Mouse (Mus musculus) lung, embryonic 14.5 days (tissue): ENCODE data around the gene Prkcb. TPM values are rescaled to one million over a fixed set of nuclear protein-coding genes. Genes with fewer than 3 reads are reported as not detected.

Experiments used
- ATAC-seq: fragments of 200-750 bp; cut with Nextera tagmentation; 2 replicates; pipeline ENCODE4 v1.8.0; 2017; ENCODE audit warnings: mild to moderate bottlenecking, moderate TSS enrichment, moderate library complexity; ENCODE audit not compliant: insufficient read depth
- DNase-seq: peaks from one replicate; pipeline ENCODE4 v3.0.0-alpha.2; 2015
- H3K27ac ChIP-seq: fragments of 300-500 bp; sonication (generic); 2 replicates; pipeline ENCODE4 v1.5.1; 2014; ENCODE audit warnings: low read depth, mild to moderate bottlenecking, moderate library complexity
- H3K27me3 ChIP-seq: fragments of 300-500 bp; sonication (generic); 2 replicates; pipeline ENCODE4 v1.6.1; 2014; ENCODE audit warnings: low read length, control low read depth; ENCODE audit not compliant: insufficient read depth
- H3K36me3 ChIP-seq: fragments of 300-500 bp; sonication (generic); 2 replicates; pipeline ENCODE4 v1.6.1; 2014; ENCODE audit warnings: control low read depth; ENCODE audit not compliant: insufficient read depth
- H3K4me1 ChIP-seq: fragments of 300-500 bp; sonication (generic); 2 replicates; pipeline ENCODE4 v1.6.1; 2014; ENCODE audit warnings: antibody characterized with exemption, control low read depth; ENCODE audit not compliant: insufficient read depth
- H3K4me2 ChIP-seq: fragments of 300-500 bp; sonication (generic); 2 replicates; pipeline ENCODE4 v1.6.1; 2014; ENCODE audit warnings: mild to moderate bottlenecking
- H3K4me3 ChIP-seq: fragments of 300-500 bp; sonication (generic); 2 replicates; pipeline ENCODE4 v1.5.1; 2014; ENCODE audit warnings: low read depth, low read length
- H3K9ac ChIP-seq: fragments of 300-500 bp; sonication (generic); 2 replicates; pipeline ENCODE4 v1.6.1; 2014
- H3K9me3 ChIP-seq: fragments of 300-500 bp; sonication (generic); 2 replicates; pipeline ENCODE4 v1.6.1; 2016; ENCODE audit warnings: low read depth, low read length, control low read depth
- CTCF ChIP-seq: IDR thresholded peaks from 2 replicates; pipeline ENCODE4 v1.5.1; 2016; ENCODE audit warnings: antibody characterized with exemption, low read depth
- WGBS: fragments of 180-500 bp; shearing (Covaris S2); extraction: QIAGEN DNeasy Blood & Tissue Kit; methylation state at CpG from one replicate; pipeline ENCODE4 v1.1.7; 2014; 5-methylcytosine and 5-hydroxymethylcytosine counted together
- polyA plus RNA-seq: library from polyadenylated mRNA; unstranded; fragments of >200 nt; fragmentation: Nextera tagmentation; extraction: Ambion mirVana; gene quantifications from 2 replicates; pipeline ENCODE4 v1.2.1, GENCODE M21; 2014

The Prkcb gene
- polyA plus RNA-seq, 1 experiment from 2014 or later: 9.7 TPM

- Histone ChIP-seq H3K36me3 (no peaks in the 10 kb centered on the region), H3K4me2 (peak overlapping the region; percentile 96), H3K9me3 (no peaks in the 10 kb centered on the region), H3K27ac (no peak overlapping the region), H3K27me3 (peaks cover 37% of the 10 kb centered on the region), H3K4me3 (peak overlapping the region; percentile 52; the same call in 1 of the 2 replicates), H3K9ac (no peak overlapping the region), H3K4me1 (peaks cover 3% of the 10 kb centered on the region; the same call in 1 of the 2 replicates)
- DNase-seq: peak; percentile 27
- TF ChIP-seq CTCF: peak; percentile 62
- no peak for ATAC-seq
- 9% methylated on average over 12 of the region's 12 CpGs for WGBS
These were observed 1.6 kb downstream of the Prkcb start for GRCm38 (mm10) chr7:122290165-122290564.

- 53% methylated on average over 3 of the region's 3 CpGs for WGBS
- H3K27me3 ChIP-seq: peaks cover 37% of the 10 kb centered on the region
- ATAC-seq: no peak
These were observed 2.2 kb downstream of the Prkcb start for GRCm38 (mm10) chr7:122290771-122291170.

GRCm38 (mm10) chr7:122292151-122292550 lies 3.6 kb downstream of the Prkcb start:
- no peak overlapping the region for H3K4me3 ChIP-seq
- no peak for TF ChIP-seq CTCF
- ATAC-seq (no peak), DNase-seq (no peak)
- H3K27ac ChIP-seq: no peak overlapping the region
- 43% methylated on average over 7 of the region's 7 CpGs for WGBS
- H3K4me2 ChIP-seq: no peak overlapping the region
- peaks cover 37% of the 10 kb centered on the region for H3K27me3 ChIP-seq
- no peak overlapping the region for H3K9ac ChIP-seq
- H3K9me3 ChIP-seq: no peaks in the 10 kb centered on the region
- peaks cover 3% of the 10 kb centered on the region; the same call in 1 of the 2 replicates for H3K4me1 ChIP-seq
- H3K36me3 ChIP-seq: no peaks in the 10 kb centered on the region

More at GRCm38 (mm10) chr7:122290771-122291170, 2.2 kb downstream of the Prkcb start:
- DNase-seq: no peak
- Histone ChIP-seq H3K4me2 (no peak overlapping the region), H3K4me1 (peaks cover 3% of the 10 kb centered on the region; the same call in 1 of the 2 replicates), H3K9me3 (no peaks in the 10 kb centered on the region), H3K9ac (no peak overlapping the region), H3K27ac (no peak overlapping the region), H3K4me3 (no peak overlapping the region), H3K36me3 (no peaks in the 10 kb centered on the region)
- no peak for TF ChIP-seq CTCF

- WGBS: 50% methylated on average over 7 of the region's 7 CpGs
- DNase-seq: no peak
These were observed 5.6 kb downstream of the Prkcb start for GRCm38 (mm10) chr7:122294111-122294510.

GRCm38 (mm10) chr7:122295363-122295762 lies 6.8 kb downstream of the Prkcb start:
- no peak overlapping the region for H3K4me2 ChIP-seq
- H3K4me1 ChIP-seq: no peaks in the 10 kb centered on the region
- no peak overlapping the region for H3K4me3 ChIP-seq
- WGBS: 76% methylated on average over 4 of the region's 4 CpGs
- no peak overlapping the region for H3K27ac ChIP-seq
- peaks cover 8% of the 10 kb centered on the region for H3K27me3 ChIP-seq
- DNase-seq: no peak
- H3K9ac ChIP-seq: no peak overlapping the region
- no peak for ATAC-seq
- no peaks in the 10 kb centered on the region for H3K9me3 ChIP-seq
- H3K36me3 ChIP-seq: no peaks in the 10 kb centered on the region
- no peak for TF ChIP-seq CTCF

More at GRCm38 (mm10) chr7:122294111-122294510, 5.6 kb downstream of the Prkcb start:
- Histone ChIP-seq H3K27me3 (peaks cover 20% of the 10 kb centered on the region), H3K4me2 (no peak overlapping the region), H3K27ac (no peak overlapping the region), H3K9ac (no peak overlapping the region), H3K4me1 (0 out of 2 replicates have a peak, but pooled peaks cover 3% of the 10 kb centered on the region), H3K36me3 (no peaks in the 10 kb centered on the region), H3K4me3 (no peak overlapping the region), H3K9me3 (no peaks in the 10 kb centered on the region)
- no peak for TF ChIP-seq CTCF
- ATAC-seq: no peak

- Histone ChIP-seq H3K9me3 (no peaks in the 10 kb centered on the region), H3K27me3 (no peaks in the 10 kb centered on the region), H3K9ac (no peak overlapping the region), H3K27ac (no peak overlapping the region), H3K4me2 (no peak overlapping the region), H3K36me3 (no peaks in the 10 kb centered on the region), H3K4me1 (no peaks in the 10 kb centered on the region), H3K4me3 (no peak overlapping the region)
- DNase-seq (no peak), ATAC-seq (no peak)
- TF ChIP-seq CTCF: no peak
- 65% methylated on average over 1 of the region's 1 CpGs for WGBS
These were observed 7.8 kb downstream of the Prkcb start for GRCm38 (mm10) chr7:122296331-122296730.

GRCm38 (mm10) chr7:122296805-122297204 lies 8.3 kb downstream of the Prkcb start:
- DNase-seq (no peak), ATAC-seq (no peak)
- Histone ChIP-seq H3K9me3 (no peaks in the 10 kb centered on the region), H3K36me3 (no peaks in the 10 kb centered on the region), H3K4me3 (no peak overlapping the region), H3K4me1 (no peaks in the 10 kb centered on the region), H3K27me3 (no peaks in the 10 kb centered on the region), H3K9ac (no peak overlapping the region), H3K27ac (no peak overlapping the region), H3K4me2 (no peak overlapping the region)
- 89% methylated on average over 3 of the region's 3 CpGs for WGBS
- no peak for TF ChIP-seq CTCF

- H3K4me2 ChIP-seq: no peak overlapping the region
- no peaks in the 10 kb centered on the region for H3K36me3 ChIP-seq
- WGBS: 61% methylated on average over 3 of the region's 3 CpGs
- H3K4me1 ChIP-seq: no peaks in the 10 kb centered on the region
- no peak for DNase-seq
- no peak overlapping the region for H3K4me3 ChIP-seq
- no peak for ATAC-seq
- H3K27me3 ChIP-seq: no peaks in the 10 kb centered on the region
- H3K9me3 ChIP-seq: no peaks in the 10 kb centered on the region
- no peak overlapping the region for H3K27ac ChIP-seq
- H3K9ac ChIP-seq: no peak overlapping the region
- TF ChIP-seq CTCF: no peak
These were observed 9.1 kb downstream of the Prkcb start for GRCm38 (mm10) chr7:122297627-122298026.
